Mouse (Mus musculus) adrenal gland, adult 2 months (tissue): ENCODE measurements around the gene Gpr65. TPM values are rescaled to one million over a fixed set of nuclear protein-coding genes. Genes with fewer than 3 reads are reported as not detected.
"Not testable (repeated sequence)": the region's sequence is repeated elsewhere in the genome, so short reads cannot be mapped to it uniquely, and the experiment has no call there.

ENCODE experiments used
- DNase-seq: peaks from one replicate; pipeline ENCODE4 v3.0.0; 2021
- long read RNA-seq: library from polyadenylated mRNA; stranded (forward); transcript quantifications from one replicate; pipeline ENCODE4 v2.0.0, GENCODE M21; 2021
- polyA plus RNA-seq: library from polyadenylated mRNA; depleted of rRNA; stranded (reverse); fragments of >200 nt; gene quantifications from 2 replicates; pipeline ENCODE4 v1.2.3, GENCODE M21; 2012; rRNA removed
- total RNA-seq, 2 experiments: library from RNA; stranded (reverse); gene quantifications; 2 replicates each; pipeline ENCODE4 v1.2.3; 2021

The Gpr65 gene
- total RNA-seq (1 to 10 TPM; 1.7 to 2.0 TPM), polyA plus RNA-seq (0.19 and 0.45 TPM in 2 replicates)
- long read RNA-seq, partial matches to known transcripts: 0 of 1 reads
- long read RNA-seq, other reads (novel, unspliced or antisense): 0 of 1 reads

DNA sequence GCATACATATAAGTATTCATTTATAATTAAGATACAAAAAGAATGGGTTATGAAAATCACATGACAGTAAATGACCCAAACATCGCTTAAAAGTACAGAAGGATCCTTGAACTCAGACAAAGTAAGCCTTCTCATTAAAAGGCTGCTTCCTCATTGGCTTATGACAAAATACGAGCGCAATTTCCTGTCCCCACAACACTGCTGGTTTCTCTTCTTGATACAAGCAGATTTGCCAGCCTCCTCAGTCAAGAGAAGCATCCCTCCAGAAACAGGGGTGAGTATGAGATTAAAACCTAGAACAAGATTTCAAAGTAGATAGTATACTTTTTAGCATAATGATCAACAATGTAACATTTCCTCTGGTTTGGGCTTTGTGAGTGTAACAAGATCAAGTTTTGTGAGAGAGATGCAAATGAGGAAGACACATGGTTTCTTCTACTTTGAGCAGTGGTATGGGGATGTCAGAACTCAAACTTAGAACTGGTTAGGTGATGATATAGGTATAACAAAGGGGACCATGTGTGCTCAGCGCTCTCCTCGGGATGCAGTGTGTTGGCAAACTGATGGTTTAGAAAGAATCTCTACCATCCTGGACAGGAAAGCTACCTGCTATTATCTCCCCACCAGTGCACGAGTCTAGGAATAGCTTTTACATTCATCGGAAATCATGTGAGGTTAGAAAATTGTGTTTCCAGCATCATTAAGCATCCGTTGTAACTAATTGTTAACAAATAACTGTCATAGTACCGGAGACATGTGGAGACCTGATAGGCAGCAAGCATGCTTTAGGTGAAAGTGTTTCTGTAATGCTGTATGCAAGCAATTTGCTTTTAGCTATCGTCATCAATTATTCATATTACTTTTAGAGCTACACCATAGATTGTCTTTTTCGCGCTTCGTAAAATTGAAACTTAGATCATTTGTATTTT is at the start of gene Gpr65:
Gene Gpr65 (plus strand): TSS at position 195 of the 929 bp plus-strand sequence.
- DNase-seq: no peak

DNA sequence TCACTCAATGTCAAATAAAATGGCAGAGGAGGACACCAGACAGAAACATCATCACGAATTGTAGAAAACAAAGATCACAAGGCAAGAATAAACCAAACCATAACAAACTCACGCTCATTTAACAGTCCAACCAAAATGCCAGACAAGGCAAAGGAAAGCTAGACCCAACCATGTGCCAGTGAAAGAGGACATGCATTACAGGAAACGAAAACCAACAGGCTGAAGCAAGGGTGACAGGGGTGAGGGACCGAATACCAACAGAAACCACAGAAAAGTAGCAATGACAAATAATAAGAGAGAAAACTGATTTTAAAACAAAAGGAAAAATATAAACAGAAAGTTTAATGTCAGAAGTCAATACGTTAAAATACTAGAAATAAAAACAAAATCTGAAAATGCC is 45.1 kb upstream of the Gpr65 start:
- DNase-seq: no peak

DNA sequence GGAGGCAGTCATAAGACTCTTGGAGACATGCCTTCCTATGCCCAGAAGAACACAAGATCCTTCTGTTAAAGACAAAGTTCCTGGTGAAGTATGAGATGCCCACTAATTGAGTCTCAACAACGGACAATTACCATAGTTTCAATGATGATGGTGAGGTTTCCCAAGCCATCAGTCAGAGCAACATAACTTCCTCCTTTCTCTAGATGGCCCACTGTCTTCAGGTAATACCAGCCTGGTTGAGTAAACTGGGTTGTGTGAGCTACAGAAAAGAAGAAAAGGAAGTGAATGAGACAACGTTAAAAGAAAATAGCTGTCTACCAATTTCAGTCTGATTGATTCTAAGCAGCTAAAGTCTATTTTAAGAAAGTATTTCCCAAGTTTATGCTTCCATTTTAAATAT is 41.4 kb upstream of the Gpr65 start:
- DNase-seq: no peak

DNA sequence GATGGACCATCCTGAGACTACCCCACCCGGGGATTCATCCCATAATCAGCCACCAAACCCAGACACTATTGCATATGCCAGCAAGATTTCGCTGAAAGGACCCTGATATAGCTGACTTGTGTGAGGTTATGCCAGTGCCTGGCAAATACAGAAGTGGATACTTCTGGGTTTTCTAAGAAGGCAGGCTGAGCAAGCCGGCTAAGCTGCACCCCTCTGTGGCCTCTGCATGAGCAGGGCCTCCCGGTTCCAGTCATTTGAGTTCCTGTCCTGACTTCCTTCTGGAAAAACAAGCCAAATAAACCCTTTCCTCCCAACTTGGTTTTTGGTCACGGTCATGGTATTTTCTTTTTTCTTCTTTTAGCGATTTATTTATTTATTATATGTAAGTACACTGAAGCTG is 30.0 kb upstream of the Gpr65 start:
- not testable (repeated sequence) for DNase-seq

DNA sequence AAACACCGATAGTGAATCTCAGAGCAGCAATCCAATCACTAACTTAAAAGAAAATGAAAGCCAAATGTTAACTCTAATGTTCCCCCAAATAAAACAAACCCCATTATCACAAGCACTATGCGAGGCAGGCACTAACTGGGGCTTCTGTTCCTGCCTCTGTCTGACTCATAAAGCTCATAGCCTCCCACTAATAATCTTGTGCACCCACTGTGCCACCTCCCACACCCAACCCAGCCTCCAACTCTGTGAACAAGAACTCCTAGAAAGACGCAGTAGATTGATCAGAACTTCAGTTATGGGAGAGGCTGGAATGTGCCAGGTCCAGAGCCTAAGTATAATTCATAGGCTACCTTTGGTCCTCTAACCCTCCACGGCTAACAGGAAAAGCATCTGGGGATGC is 24.3 kb upstream of the Gpr65 start:
- no peak for DNase-seq

DNA sequence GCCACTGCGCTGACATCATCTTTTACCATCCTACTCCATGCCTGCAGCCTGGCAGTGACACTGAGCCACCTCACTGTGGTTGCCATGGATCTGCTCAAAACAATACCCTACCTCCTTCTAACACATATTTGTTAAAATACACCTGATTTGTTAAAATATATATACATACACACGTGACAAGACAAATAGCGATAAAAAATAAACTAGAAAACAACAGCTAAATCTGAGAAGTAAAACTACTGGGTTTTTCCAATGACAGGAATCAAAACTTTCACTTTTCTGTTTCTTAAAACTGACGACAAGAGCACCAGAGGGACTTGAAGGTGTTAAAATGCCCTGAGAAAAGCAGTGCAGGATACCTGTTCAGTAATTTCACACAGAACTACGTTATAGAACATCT is 23.6 kb upstream of the Gpr65 start:
- DNase-seq: no peak

DNA sequence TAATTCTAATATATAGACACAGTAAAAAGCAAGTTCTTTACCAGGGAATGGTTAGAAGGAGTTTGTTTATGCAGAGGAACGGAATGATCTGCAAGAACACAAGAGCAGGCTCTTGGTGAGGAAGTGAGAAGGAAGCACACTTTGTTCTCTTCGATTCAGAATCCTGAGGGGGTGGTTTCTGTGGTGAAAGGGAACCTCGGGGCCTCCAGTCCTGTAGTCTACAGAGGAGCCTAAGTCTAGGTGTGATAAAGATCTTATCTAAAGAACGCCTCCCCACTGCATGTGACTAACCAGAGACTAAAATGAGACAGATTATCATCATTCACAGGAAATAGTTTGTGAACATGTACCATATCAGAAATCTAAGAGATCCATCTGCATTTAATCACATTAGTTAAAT is 21.6 kb upstream of the Gpr65 start:
- no peak for DNase-seq

DNA sequence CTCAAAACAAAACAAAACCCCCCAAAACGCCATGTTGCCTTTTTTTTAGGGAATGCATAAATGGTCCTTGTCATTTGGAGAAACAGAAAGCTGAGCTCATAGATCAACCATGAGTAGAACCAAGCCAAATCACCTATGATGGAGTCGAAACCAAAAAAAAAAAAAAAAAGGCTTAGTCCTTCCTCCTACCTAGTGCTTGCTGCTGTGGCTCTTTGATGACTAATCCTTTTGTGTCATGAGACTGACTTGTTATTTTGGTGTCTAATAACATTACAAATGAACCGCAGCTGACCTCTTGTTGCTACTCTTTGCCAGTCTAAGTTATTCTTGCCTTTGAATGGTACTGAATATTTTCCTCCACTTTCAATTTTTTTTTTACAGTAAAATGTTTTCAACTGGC is 18.8 kb upstream of the Gpr65 start:
- DNase-seq: no peak

DNA sequence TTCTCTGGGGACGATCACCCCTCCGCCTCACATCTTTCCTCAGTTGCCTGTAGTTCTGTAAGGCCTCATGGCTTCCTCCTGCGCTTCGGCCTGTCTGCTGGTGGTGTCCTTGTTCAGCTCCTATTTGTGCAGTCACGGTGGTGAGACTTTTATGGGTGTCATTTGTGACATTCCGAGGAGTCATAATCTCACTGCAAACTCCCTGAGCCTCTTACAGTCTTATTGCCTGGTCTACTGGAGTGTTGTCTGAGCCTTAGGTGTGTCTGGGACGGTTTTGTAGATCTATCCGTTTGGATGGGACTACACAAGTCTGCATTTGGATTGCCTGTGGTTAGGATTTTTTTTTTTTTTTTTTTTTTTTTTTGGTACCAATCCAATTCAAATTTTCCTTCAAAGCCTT is 18.1 kb upstream of the Gpr65 start:
- no peak for DNase-seq

DNA sequence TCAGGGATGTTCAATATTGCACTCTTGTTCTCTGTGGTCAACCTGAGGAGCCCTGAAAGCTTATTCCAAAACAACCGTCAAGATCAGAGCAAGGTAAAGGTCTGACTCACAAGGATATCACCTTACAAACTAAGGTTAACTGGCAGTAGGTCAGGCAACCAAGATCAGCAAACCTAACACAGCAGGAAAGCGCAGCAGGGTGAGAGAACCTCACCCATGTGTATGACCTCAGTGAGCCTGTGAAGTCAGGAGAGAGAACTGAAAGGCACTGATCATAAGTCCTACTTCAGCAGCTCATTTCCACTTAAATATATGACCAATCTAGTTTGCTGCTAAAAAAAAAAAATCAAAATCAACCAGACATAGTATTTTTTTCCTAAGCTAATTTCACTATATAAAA is 16.0 kb upstream of the Gpr65 start:
- no peak for DNase-seq

DNA sequence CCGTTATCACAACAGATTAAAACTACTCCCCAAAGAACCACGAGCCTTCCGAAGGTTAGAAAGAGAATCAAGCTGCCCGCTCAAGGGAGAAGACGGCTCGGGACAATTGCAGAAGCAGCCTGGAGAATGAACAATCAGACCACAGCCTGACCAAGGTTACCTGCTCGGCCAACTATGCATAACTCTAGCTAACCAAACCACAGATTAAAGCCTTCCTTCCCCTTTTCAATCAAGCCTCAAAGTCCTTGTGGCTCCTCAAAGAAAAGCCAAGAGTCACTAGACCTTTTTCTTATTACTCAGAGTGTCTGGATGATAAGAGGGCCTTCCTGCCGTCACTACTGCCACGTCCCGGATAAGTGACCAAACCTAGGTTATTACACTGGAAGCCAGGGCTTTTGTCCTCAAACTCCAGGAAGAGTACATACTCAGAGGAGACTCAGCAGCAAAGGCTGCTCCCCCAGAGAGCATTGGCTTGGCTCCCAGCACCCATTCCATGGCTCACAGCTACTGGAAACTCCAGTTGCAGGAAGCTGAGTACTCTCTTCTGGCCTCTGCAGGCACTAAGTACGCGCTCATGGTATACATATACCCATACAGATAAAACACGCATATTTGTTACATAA is 13.0 kb upstream of the Gpr65 start:
- no peak for DNase-seq

DNA sequence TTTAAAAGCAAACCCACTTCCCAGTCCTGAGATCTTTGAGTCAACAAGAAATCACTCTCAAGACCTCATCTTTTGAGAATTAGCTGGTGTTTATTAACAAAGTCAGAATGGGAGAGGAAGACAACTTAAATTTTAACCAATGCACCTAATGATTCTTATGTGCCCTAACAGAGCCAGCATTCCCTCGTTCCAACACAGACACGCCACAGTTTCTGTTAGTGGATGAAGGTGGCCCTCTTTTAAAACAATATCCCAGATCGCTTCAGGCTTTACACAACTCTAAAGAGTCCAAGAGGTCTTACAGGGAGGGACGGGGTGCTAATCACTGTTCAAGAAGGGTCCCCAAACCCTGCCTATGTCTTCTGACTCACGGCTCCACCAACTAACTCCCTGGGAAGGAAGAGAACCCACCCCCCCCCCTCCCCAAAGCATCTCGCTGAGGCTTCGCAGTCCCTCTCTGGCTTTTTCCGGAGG is 10.0 kb upstream of the Gpr65 start:
- DNase-seq: no peak

DNA sequence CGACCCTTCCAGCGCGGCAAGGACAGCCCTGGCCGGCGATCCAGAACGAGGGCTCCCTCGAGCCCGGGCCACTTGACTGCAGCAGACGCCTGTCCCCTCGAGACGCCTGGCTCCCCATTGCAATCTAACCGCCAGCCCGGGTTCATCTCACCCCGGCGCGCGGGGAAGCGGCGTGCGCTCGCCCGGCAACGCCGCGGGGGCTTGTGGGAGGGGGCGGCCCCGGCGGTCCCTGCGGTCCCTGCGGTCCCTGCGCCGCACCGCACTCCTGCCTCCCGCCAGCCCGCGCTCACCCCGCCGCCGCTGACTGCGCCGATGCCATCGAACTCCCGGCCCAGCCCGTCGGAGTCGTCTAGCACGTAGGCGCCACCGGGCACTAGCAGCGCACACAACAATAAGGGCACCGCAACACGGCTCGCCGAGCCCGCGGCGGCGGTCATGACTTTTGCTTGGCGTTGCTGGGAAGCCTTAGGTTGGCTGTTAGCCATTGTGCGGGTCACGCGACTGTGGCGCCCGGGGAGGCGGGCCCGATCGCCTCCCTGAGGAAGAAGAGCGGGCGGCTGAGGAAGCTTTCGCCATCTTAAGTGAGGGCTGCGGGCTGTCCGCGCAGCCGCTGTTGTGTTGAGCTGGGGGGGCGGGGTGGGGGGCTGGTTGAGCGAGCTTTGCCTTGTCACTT is 9.5 kb upstream of the Gpr65 start, which contains the start of gene Galc:
Gene Galc (minus strand): TSS at position 615 of the 673 bp plus-strand sequence.
- DNase-seq: peak; percentile 94

DNA sequence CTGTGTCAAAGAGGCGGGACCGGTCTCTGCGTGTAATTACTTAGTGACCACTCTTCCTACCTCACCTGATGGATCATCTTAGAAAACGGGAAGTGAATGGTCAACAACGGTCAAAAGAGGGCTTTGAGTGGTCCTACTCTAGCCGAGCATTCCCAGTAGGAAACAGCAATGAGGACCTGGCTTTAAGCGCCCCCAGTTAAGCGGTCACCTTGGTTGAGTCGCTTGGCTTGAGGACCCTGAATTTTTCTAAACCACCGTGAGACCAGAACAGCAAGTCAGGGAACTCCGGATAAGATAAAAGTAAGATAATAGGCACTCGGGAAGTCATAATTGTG is 8.9 kb upstream of the Gpr65 start:
- no peak for DNase-seq

DNA sequence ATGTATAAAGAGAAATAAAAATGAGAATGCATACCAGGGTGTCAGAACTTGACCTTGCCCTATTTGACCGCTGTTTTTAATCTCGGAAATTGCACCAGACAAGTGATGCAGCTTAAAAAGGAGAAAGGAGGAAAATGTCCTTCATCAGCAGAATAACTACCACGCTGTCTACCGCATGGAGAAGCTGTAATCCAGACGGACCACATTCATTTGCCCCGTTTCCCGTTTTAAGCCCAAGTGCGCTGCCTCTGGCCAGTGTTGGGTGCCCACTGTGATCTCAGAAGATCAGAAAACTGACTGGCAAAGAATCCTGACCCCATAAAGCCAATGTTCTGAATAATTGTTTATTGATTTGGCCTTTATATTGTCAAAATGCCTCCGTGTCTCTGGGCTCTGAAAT is 2.7 kb upstream of the Gpr65 start:
- no peak for DNase-seq

DNA sequence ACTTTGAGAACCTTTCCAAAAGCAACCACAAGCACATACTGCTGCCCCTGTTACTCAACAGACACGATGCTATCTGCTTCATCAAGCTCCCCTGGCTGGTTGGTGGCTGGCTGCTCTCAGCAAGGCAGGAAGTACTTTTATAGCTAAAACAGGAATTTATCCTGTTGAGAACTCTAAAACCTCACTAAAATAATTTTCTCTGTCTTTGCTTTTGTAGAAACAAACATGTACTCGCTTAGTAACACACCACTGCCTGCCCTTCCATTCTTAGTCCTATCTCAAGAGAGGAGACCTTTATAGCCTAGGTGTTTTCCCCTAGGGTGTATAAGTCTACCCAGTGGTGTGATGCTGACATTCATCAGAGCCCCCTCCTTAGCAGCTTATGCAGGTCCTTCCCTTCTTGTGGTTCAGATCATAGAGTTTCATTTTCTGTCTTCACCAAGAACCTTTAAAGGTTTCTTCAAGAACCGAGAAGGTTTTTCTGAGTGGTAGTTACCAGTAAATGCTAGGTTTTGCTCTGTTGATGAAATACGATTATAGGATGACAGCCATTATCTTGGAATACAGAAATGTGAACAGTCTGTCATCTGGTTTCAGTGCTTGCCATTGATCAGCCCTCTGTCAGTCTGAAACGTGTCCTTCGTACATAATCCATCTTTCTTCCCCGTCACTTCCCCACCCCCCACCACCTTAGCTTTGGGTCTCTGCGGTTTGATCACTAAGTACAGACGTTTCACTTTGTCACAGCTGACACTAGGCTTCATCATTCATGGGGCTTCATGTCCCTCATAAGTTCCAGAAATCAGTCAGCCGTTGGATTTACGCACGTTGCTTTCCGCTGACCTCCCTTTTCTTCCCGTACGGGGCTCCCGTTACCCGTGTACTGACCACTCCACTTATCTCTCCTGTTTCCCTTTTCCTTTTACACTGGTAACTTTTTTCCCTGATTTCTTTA is 1.6 kb downstream of the Gpr65 start:
- DNase-seq: no peak

DNA sequence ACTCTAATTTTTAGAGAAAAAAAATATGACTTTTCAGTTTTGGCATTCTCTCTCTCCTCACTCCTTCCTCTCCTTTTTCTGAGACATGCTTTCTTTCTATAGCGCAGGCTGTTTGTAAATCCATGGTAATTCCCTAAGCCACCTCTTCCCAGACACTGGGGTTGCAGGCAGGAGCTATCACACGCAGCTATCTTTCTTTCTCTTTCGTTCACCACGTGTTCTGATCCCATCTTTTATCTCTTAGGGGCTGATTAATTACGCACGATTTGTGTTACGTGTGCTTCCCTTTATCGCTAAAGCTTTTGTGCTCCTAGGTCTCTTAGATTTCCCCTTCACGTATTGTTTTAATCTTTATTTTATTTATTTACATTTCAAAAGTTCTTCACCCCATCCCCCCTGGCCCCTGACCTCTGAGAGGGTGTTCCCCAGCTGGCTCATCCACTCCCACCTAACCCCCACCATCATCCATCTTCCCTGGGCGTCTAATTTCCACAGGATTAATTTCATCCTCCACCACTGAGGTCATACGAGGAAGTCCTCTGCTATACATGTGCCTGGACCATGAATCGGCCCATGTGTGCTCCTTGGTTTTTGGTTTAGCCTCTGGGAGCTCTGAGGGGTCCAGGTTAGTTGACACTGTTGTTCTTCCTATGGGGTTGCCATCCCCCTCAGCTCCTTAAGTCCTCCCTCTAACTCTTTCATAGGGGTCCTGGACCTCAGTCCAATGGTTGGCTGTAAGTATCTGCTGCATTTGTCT is 2.6 kb downstream of the Gpr65 start:
- DNase-seq: no peak

DNA sequence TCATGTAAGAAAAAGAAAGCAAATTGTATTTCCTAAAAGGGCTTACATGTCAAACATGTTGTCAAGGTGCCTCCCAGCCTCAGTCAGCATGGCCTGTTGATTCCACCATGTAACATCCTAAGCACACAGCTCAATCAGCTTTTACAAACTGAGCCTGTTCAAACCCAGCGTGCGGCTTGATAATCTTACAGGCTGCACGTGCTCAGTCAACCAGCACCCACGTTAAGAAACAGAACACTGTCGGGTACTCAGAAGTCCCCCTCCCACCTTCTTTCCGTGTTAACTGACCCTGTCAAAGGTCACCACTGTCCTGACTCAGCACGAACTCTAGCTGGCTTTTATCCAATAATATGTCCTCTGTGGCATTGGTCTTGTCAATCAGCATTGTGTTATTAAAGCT is 4.0 kb downstream of the Gpr65 start:
- DNase-seq: no peak

DNA sequence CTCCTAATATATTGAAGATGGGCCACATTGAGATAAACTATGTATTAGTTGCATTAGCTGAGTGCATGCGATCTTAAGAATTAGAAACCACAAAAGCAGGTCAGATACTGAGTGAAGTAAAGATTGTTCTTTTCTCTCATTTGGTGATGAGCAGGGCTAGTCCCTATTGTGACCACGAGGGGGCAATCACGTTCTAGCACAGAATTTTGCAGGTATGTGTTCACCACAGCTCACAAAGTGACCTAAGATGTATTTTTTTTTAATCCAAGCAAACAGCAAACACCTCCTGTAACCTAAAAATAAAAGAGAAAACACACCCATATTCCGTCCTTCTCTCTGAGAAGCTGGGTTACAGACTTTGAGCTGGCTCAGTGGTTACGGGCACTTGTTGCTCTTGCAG is 12.1 kb downstream of the Gpr65 start:
- DNase-seq: peak; percentile 45

DNA sequence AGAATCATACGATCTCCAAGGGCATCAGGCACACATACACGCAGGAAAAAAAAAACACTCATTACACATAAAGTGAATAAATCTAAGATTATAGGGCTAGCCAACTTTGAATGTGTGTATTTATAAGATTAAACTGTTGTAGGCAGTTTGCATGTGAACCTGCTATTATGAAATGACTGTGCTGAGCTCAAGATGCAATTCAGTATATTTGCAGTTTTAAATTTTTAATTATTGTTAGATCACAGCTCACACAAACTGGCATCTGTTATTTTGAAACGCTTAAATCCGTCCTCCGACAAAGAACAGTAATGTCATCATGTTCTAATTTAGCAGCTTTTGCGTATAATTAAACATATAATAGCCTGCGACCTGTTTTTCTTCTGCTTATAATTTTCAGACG is 12.6 kb downstream of the Gpr65 start:
- no peak for DNase-seq
